Mouse (Mus musculus) heart, postnatal 0 days (tissue): ENCODE data around the gene Pbx4. TPM values are rescaled to one million over a fixed set of nuclear protein-coding genes. Genes with fewer than 3 reads are reported as not detected.

Source experiments
- ATAC-seq: fragments of 200-750 bp; cut with Nextera tagmentation; 2 replicates; pipeline ENCODE4 v1.8.0; 2017; ENCODE audit warnings: low read depth, moderate number of reproducible peaks, moderate library complexity; ENCODE audit not compliant: insufficient read depth
- DNase-seq: peaks from one replicate; pipeline ENCODE4 v3.0.0-alpha.2; 2016; ENCODE audit warnings: low spot score
- H3K27ac ChIP-seq: fragments of 300-500 bp; sonication (generic); 2 replicates; pipeline ENCODE4 v1.5.1; 2014; ENCODE audit warnings: low read depth, mild to moderate bottlenecking
- H3K27me3 ChIP-seq: fragments of 300-500 bp; sonication (generic); 2 replicates; pipeline ENCODE4 v1.6.1; 2014; ENCODE audit warnings: low read length, mixed read lengths; ENCODE audit not compliant: control insufficient read depth, insufficient read depth
- H3K36me3 ChIP-seq: fragments of 300-500 bp; sonication (generic); replicated peaks from 2 replicates; pipeline ENCODE4 v1.6.1; 2014; ENCODE audit warnings: low read length, mixed read lengths; ENCODE audit not compliant: control insufficient read depth, insufficient read depth
- H3K4me1 ChIP-seq: fragments of 300-500 bp; sonication (generic); 2 replicates; pipeline ENCODE4 v1.6.1; 2014; ENCODE audit warnings: antibody characterized with exemption; ENCODE audit not compliant: control insufficient read depth, insufficient read depth
- H3K4me2 ChIP-seq: fragments of 300-500 bp; sonication (generic); 2 replicates; pipeline ENCODE4 v1.6.1; 2014; ENCODE audit warnings: low read depth, mild to moderate bottlenecking, low read length, moderate library complexity
- H3K4me3 ChIP-seq: fragments of 300-500 bp; sonication (generic); 2 replicates; pipeline ENCODE4 v1.5.1; 2014; ENCODE audit warnings: low read depth, low read length
- H3K9ac ChIP-seq: fragments of 300-500 bp; sonication (generic); replicated peaks from 2 replicates; pipeline ENCODE4 v1.6.1; 2014; ENCODE audit warnings: low read depth, low read length, mixed read lengths
- H3K9me3 ChIP-seq: fragments of 300-500 bp; sonication (generic); replicated peaks from 2 replicates; pipeline ENCODE4 v1.6.1; 2016; ENCODE audit warnings: low read length; ENCODE audit not compliant: control insufficient read depth
- CTCF ChIP-seq: IDR thresholded peaks from 2 replicates; pipeline ENCODE4 v1.5.1; 2016; ENCODE audit warnings: antibody characterized with exemption, control low read depth, low read depth
- EP300 ChIP-seq: IDR thresholded peaks from 2 replicates; pipeline ENCODE4 v1.6.1; 2016; ENCODE audit warnings: antibody characterized with exemption, low read depth
- WGBS: fragments of 180-500 bp; shearing (Covaris S2); extraction: QIAGEN DNeasy Blood & Tissue Kit; methylation state at CpG from one replicate; pipeline ENCODE4 v1.1.7; 2014; 5-methylcytosine and 5-hydroxymethylcytosine counted together
- polyA plus RNA-seq: library from polyadenylated mRNA; unstranded; fragments of >200 nt; fragmentation: Nextera tagmentation; extraction: Ambion mirVana; gene quantifications from 2 replicates; pipeline ENCODE4 v1.2.1, GENCODE M21; 2015
- total RNA-seq: library from RNA; depleted of rRNA; stranded (reverse); fragments of >200 nt; gene quantifications from 2 replicates; pipeline ENCODE4 v1.2.3, GENCODE M21; 2014; ENCODE audit warnings: low replicate concordance; rRNA removed

The Pbx4 gene
- total RNA-seq (2.2 TPM in 1 of 2 replicates, not detected in the other), polyA plus RNA-seq (1.5 and 1.9 TPM in 2 replicates)

- H3K36me3 ChIP-seq: no peaks in the 10 kb centered on the region
- TF ChIP-seq CTCF (peak; percentile 20), EP300 (no peak)
- no peaks in the 10 kb centered on the region for H3K9me3 ChIP-seq
- no peak within 1 kb of the TSS for H3K27ac ChIP-seq
- ATAC-seq: peak; percentile 85
- H3K4me1 ChIP-seq: peaks cover 4% of the 10 kb centered on the region; the same call in 1 of the 2 replicates
- under 1% methylated on average over 38 of the region's 38 CpGs for WGBS
- H3K4me2 ChIP-seq: peak within 1 kb of the TSS; percentile 68
- H3K27me3 ChIP-seq: no peaks in the 10 kb centered on the region
- H3K9ac ChIP-seq: peak within 1 kb of the TSS; percentile 45; the same call in 1 of the 2 replicates
- H3K4me3 ChIP-seq: peak within 1 kb of the TSS; percentile 42
- peak; percentile 76 for DNase-seq
Measured at GRCm38 (mm10) chr8:69832298-69832853, at the start of gene Pbx4. TSS of gene Pbx4 (plus strand) at chr8:69832491.

DNA sequence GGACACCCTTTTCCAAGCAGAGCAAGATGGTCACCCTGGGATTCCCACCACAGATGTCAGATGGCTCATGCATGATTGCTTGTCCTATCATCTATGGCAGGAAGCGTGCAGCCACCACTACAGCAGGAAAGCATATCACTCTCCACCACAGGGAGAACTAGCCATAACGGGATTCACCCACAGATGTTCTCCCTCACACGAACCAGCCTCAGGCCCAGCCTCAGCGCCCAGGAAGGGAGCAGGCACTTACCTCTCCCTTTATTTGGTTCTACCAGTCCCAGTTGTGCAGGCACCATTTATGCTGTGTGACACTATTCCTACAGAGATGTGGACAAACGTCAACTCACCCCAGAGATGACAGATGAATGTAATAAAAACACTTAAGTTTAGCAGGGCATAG, 43.2 kb upstream of the Pbx4 start:
- WGBS: 83% methylated on average over 5 of the region's 5 CpGs
- no peak for ATAC-seq
- Histone ChIP-seq H3K4me1 (peaks cover 18% of the 10 kb centered on the region), H3K4me3 (no peak overlapping the region), H3K27ac (no peak overlapping the region), H3K9ac (no peak overlapping the region), H3K27me3 (no peaks in the 10 kb centered on the region), H3K36me3 (peaks cover 7% of the 10 kb centered on the region; the same call in 1 of the 2 replicates), H3K4me2 (no peak overlapping the region), H3K9me3 (no peaks in the 10 kb centered on the region)
- DNase-seq: no peak
- TF ChIP-seq EP300 (no peak), CTCF (no peak)

GRCm38 (mm10) chr8:69789731-69790130, 42.6 kb upstream of the Pbx4 start:
- Histone ChIP-seq H3K4me3 (no peak overlapping the region), H3K4me1 (peaks cover 18% of the 10 kb centered on the region), H3K9me3 (no peaks in the 10 kb centered on the region), H3K9ac (peak overlapping the region; percentile 94; the same call in 1 of the 2 replicates), H3K27ac (no peak overlapping the region), H3K4me2 (no peak overlapping the region), H3K36me3 (peaks cover 13% of the 10 kb centered on the region), H3K27me3 (no peaks in the 10 kb centered on the region)
- DNase-seq: no peak
- TF ChIP-seq CTCF (no peak), EP300 (no peak)
- WGBS: 66% methylated on average over 5 of the region's 5 CpGs
- no peak for ATAC-seq

- Histone ChIP-seq H3K4me3 (peak overlapping the region; percentile 98), H3K9me3 (no peaks in the 10 kb centered on the region), H3K9ac (peak overlapping the region; percentile 94), H3K27ac (peak overlapping the region; percentile 90), H3K27me3 (no peaks in the 10 kb centered on the region), H3K4me1 (peaks cover 18% of the 10 kb centered on the region), H3K36me3 (peaks cover 20% of the 10 kb centered on the region), H3K4me2 (peak overlapping the region; percentile 97)
- WGBS: 30% methylated on average over 11 of the region's 11 CpGs
- no peak for DNase-seq
- no peak for TF ChIP-seq CTCF
- no peak for ATAC-seq
Measured at GRCm38 (mm10) chr8:69790364-69790763, 41.9 kb upstream of the Pbx4 start.

DNA sequence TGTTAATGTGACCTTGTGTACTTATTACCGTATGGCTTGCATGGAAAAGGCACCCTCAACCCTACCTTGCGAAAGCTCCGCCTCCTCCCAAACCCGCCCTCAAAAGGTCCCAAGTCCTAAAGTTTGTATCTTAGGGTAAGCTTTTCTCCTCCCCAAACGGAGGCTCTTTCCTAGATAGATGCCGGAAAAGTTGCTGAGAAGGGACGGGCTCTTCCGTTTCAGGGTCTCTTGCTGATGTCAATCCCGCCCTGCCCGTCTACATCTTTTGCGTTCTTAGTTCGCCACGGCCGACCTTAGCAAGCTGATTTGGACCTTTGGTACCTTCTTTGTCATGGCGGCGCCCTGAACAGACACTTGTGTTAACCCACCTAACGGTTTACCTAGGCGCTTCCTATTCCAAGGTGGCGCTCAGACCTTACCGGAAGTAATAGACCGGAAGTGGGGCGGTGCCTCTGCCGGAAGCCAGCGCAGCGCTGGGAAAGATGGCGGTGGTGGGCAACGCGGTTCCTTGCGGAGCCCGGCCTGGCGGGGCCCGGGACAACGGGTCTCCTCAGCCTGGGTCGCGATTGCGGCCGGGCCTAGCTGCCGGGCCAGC, 41.4 kb upstream of the Pbx4 start, which contains the start of the genes Atp13a1 and Zfp866:
TSS of gene Atp13a1 (plus strand) at position 391 of the 595 bp plus-strand sequence.
TSS of gene Zfp866 (minus strand) at position 406 of the 595 bp plus-strand sequence.
- no peaks in the 10 kb centered on the region for H3K27me3 ChIP-seq
- peaks cover 25% of the 10 kb centered on the region for H3K36me3 ChIP-seq
- H3K9me3 ChIP-seq: no peaks in the 10 kb centered on the region
- H3K27ac ChIP-seq: peak within 1 kb of the TSS; percentile 90
- WGBS: under 1% methylated on average over 37 of the region's 38 CpGs
- peak within 1 kb of the TSS; percentile 98 for H3K4me3 ChIP-seq
- peak within 1 kb of the TSS; percentile 97 for H3K4me2 ChIP-seq
- DNase-seq (peak; percentile 79), ATAC-seq (peak; percentile 94)
- peak within 1 kb of the TSS; percentile 94 for H3K9ac ChIP-seq
- TF ChIP-seq CTCF (no peak), EP300 (0 out of 2 replicates have a peak, but pooled peaks have one; percentile 54)
- peaks cover 18% of the 10 kb centered on the region for H3K4me1 ChIP-seq
